Mouse (Mus musculus) retina, postnatal 1 day (tissue): ENCODE data around the gene Apoo.
"Not testable (repeated sequence)": the region's sequence is repeated elsewhere in the genome, so short reads cannot be mapped to it uniquely, and the experiment has no call there.

Experiments
- DNase-seq: peaks from one replicate; pipeline ENCODE4 v3.0.0-alpha.2; 2012

Gene Apoo

GRCm38 (mm10) chrX:94366670-94367241, at the start of gene Apoo, which contains the start of gene Fam90a1b:
Apoo (plus strand) TSS chrX:94367117.
Fam90a1b (minus strand) TSS chrX:94366777.
- DNase-seq: peak; percentile 98

- DNase-seq: no peak
These were observed 45.6 kb upstream of the Apoo start for GRCm38 (mm10) chrX:94321036-94321902.

GRCm38 (mm10) chrX:94343638-94344037, 23.3 kb upstream of the Apoo start:
- DNase-seq: not testable (repeated sequence)

GRCm38 (mm10) chrX:94365381-94365925, 1.5 kb upstream of the Apoo start:
- no peak for DNase-seq

GRCm38 (mm10) chrX:94366029-94366428, 888 bp upstream of the Apoo start:
- DNase-seq: peak; percentile 40

GRCm38 (mm10) chrX:94367248-94367647, 331 bp downstream of the Apoo start:
- no peak for DNase-seq

- DNase-seq: no peak
These were observed 11.8 kb downstream of the Apoo start for GRCm38 (mm10) chrX:94378734-94379133.

GRCm38 (mm10) chrX:94408975-94409374, 42.1 kb downstream of the Apoo start:
- DNase-seq: no peak

GRCm38 (mm10) chrX:94420210-94420609, 53.3 kb downstream of the Apoo start:
- peak; percentile 27 for DNase-seq

- DNase-seq: peak; percentile 64
These were observed 64.8 kb downstream of the Apoo start for GRCm38 (mm10) chrX:94431548-94432375.

GRCm38 (mm10) chrX:94445427-94445826, 78.5 kb downstream of the Apoo start:
- DNase-seq: not testable (repeated sequence)

- not testable (repeated sequence) for DNase-seq
These were observed 79.1 kb downstream of the Apoo start for GRCm38 (mm10) chrX:94446021-94446420.

- not testable (repeated sequence) for DNase-seq
These were observed 83.3 kb downstream of the Apoo start for GRCm38 (mm10) chrX:94450047-94450881.

- DNase-seq: no peak
These were observed 92.4 kb downstream of the Apoo start for GRCm38 (mm10) chrX:94459346-94459745.

GRCm38 (mm10) chrX:94461513-94461912, 94.6 kb downstream of the Apoo start:
- DNase-seq: not testable (repeated sequence)

- not testable (repeated sequence) for DNase-seq
These were observed 95.9 kb downstream of the Apoo start for GRCm38 (mm10) chrX:94462604-94463429.
